Mouse (Mus musculus) embryonic facial prominence, embryonic 14.5 days (tissue): ENCODE data around the gene Slc25a1. TPM values are rescaled to one million over a fixed set of nuclear protein-coding genes. Genes with fewer than 3 reads are reported as not detected.

Source experiments
- ATAC-seq: fragments of 200-750 bp; cut with Nextera tagmentation; 2 replicates; pipeline ENCODE4 v1.8.0; 2017; ENCODE audit warnings: low read depth, moderate number of reproducible peaks, moderate TSS enrichment
- DNase-seq: peaks from one replicate; pipeline ENCODE4 v3.0.0-alpha.2; 2015; ENCODE audit warnings: low spot score
- H3K27ac ChIP-seq: fragments of 300-500 bp; sonication (generic); replicated peaks from 2 replicates; pipeline ENCODE4 v1.5.1; 2014; ENCODE audit warnings: low read depth, mild to moderate bottlenecking, low read length, moderate library complexity
- H3K27me3 ChIP-seq: fragments of 300-500 bp; sonication (generic); replicated peaks from 2 replicates; pipeline ENCODE4 v1.6.1; 2014; ENCODE audit warnings: low read length; ENCODE audit not compliant: control insufficient read depth, insufficient read depth
- H3K36me3 ChIP-seq: fragments of 300-500 bp; sonication (generic); 2 replicates; pipeline ENCODE4 v1.6.1; 2014; ENCODE audit warnings: low read length, mixed read lengths; ENCODE audit not compliant: control insufficient read depth, insufficient read depth
- H3K4me1 ChIP-seq: fragments of 300-500 bp; sonication (generic); 2 replicates; pipeline ENCODE4 v1.6.1; 2014; ENCODE audit warnings: antibody characterized with exemption, low read length; ENCODE audit not compliant: control insufficient read depth, insufficient read depth
- H3K4me2 ChIP-seq: fragments of 300-500 bp; sonication (generic); 2 replicates; pipeline ENCODE4 v1.6.1; 2014; ENCODE audit warnings: low read depth, mild to moderate bottlenecking, low read length, moderate library complexity, mixed read lengths
- H3K4me3 ChIP-seq: fragments of 300-500 bp; sonication (generic); 2 replicates; pipeline ENCODE4 v1.5.1; 2014; ENCODE audit warnings: low read depth, mild to moderate bottlenecking, low read length
- H3K9ac ChIP-seq: fragments of 300-500 bp; sonication (generic); 2 replicates; pipeline ENCODE4 v1.6.1; 2014; ENCODE audit warnings: low read depth, mild to moderate bottlenecking, low read length, moderate library complexity, mixed read lengths
- H3K9me3 ChIP-seq: fragments of 300-500 bp; sonication (generic); 2 replicates; pipeline ENCODE4 v1.6.1; 2016; ENCODE audit warnings: low read length; ENCODE audit not compliant: control insufficient read depth
- WGBS: fragments of 180-500 bp; shearing (Covaris S2); extraction: QIAGEN DNeasy Blood & Tissue Kit; methylation state at CpG from one replicate; pipeline ENCODE4 v1.1.7; 2014; 5-methylcytosine and 5-hydroxymethylcytosine counted together
- polyA plus RNA-seq: library from polyadenylated mRNA; unstranded; fragments of >200 nt; fragmentation: Nextera tagmentation; extraction: Ambion mirVana; gene quantifications from 2 replicates; pipeline ENCODE4 v1.2.1, GENCODE M21; 2014

Slc25a1 gene
- polyA plus RNA-seq, 1 experiment from 2014 or later = 56.6 TPM

GRCm38 (mm10) chr16:17943466-17943865 is 15.4 kb upstream of the Slc25a1 start:
- Histone ChIP-seq H3K9ac (no peak overlapping the region), H3K27ac (no peak overlapping the region), H3K4me2 (no peak overlapping the region), H3K4me3 (no peak overlapping the region), H3K27me3 (no peaks in the 10 kb centered on the region), H3K4me1 (no peaks in the 10 kb centered on the region), H3K9me3 (no peaks in the 10 kb centered on the region), H3K36me3 (no peaks in the 10 kb centered on the region)
- ATAC-seq = no peak
- 45% methylated on average over 8 of the region's 8 CpGs for WGBS
- DNase-seq = no peak

DNA sequence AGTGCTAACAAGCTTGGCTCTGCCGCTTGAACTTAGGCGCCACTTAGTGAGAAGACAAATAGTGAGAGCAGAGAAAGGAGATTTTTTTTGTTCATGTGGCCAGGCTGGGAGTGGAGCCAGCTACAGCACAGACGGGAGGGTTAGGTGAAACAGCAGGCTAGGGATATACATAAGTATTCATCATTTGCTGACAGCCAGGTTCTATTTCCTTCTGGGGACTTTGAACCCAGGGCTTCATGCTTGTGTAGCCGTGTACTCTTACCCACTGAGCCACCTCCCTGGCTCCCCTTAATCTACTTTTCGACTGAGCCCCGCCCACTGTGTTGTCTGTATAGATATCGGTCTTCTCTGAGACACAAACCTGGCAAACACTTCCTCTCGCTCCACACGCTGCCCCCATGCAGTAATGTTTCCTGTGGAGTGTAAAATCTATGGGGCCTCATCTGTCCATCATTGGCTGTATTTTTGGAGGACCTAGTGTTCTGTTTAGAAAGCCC is 11.3 kb upstream of the Slc25a1 start:
- WGBS = 56% methylated on average over 9 of the region's 9 CpGs
- Histone ChIP-seq H3K4me2 (no peak overlapping the region), H3K27ac (no peak overlapping the region), H3K27me3 (no peaks in the 10 kb centered on the region), H3K9me3 (no peaks in the 10 kb centered on the region), H3K36me3 (no peaks in the 10 kb centered on the region), H3K9ac (no peak overlapping the region), H3K4me1 (no peaks in the 10 kb centered on the region), H3K4me3 (no peak overlapping the region)
- no peak for DNase-seq
- ATAC-seq = peak; percentile 22; the same call in 1 of the 2 replicates

DNA sequence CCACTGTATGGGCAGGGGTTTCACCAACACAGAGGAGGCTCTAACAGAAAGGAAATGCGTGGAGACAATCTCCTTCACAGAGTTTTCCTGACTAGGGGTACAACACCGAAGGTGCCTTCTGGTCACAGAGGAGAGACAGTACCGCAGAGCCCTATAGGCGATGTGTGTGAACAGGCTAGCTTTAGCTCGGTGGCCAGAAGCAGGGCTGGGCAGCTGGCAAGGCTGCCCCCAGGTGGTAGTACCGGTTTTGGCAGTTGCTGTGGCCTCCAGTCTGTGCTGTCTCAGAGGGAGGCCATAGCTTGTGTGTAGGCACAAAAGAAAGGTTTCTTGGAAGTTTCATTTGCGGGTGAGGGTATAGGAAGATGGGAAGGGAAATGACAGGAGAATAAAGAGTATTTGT is 10.8 kb upstream of the Slc25a1 start:
- DNase-seq = peak; percentile 56
- no peak overlapping the region for H3K9ac ChIP-seq
- no peaks in the 10 kb centered on the region for H3K9me3 ChIP-seq
- no peak overlapping the region for H3K4me3 ChIP-seq
- no peaks in the 10 kb centered on the region for H3K36me3 ChIP-seq
- ATAC-seq = peak; percentile 90
- no peaks in the 10 kb centered on the region for H3K4me1 ChIP-seq
- H3K27ac ChIP-seq = no peak overlapping the region
- H3K4me2 ChIP-seq = no peak overlapping the region
- 10% methylated on average over 7 of the region's 7 CpGs for WGBS
- no peaks in the 10 kb centered on the region for H3K27me3 ChIP-seq

- Histone ChIP-seq H3K36me3 (no peaks in the 10 kb centered on the region), H3K27ac (no peak overlapping the region), H3K9me3 (no peaks in the 10 kb centered on the region), H3K9ac (no peak overlapping the region), H3K4me3 (no peak overlapping the region), H3K27me3 (no peaks in the 10 kb centered on the region), H3K4me1 (no peaks in the 10 kb centered on the region), H3K4me2 (no peak overlapping the region)
- ATAC-seq (no peak), DNase-seq (no peak)
- WGBS = 90% methylated on average over 7 of the region's 7 CpGs
Observed at GRCm38 (mm10) chr16:17938187-17938586, 10.2 kb upstream of the Slc25a1 start.

DNA sequence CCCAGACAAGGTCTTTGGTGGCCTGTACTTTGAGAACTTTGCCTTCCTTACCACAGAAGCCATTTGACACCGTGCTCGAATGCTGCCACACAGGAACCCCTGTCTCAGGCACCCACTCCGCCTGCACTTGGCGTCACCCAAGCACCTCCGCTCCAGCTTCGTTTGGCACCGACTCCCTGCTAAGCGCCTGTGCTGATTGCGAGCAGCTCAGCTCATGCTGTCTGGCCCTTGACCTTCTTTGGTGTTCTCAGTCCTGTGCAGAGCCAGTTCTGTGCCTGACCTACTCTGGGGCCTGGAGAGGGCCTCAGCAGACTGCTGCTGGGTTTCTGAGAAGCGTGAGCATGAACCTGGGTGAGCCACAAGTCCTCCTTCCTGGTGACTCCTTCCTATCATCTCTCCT is 8.8 kb upstream of the Slc25a1 start:
- ATAC-seq = no peak
- 76% methylated on average over 10 of the region's 10 CpGs for WGBS
- H3K9ac ChIP-seq = no peak overlapping the region

GRCm38 (mm10) chr16:17934445-17934910 is 6.5 kb upstream of the Slc25a1 start:
- Histone ChIP-seq H3K4me3 (no peak overlapping the region), H3K36me3 (no peaks in the 10 kb centered on the region), H3K27ac (no peak overlapping the region), H3K9me3 (no peaks in the 10 kb centered on the region), H3K4me1 (no peaks in the 10 kb centered on the region), H3K27me3 (no peaks in the 10 kb centered on the region), H3K4me2 (no peak overlapping the region), H3K9ac (no peak overlapping the region)
- DNase-seq = no peak
- no peak for ATAC-seq
- WGBS = 57% methylated on average over 3 of the region's 3 CpGs

More for the DNA sequence above, 8.8 kb upstream of the Slc25a1 start:
- H3K36me3 ChIP-seq = no peaks in the 10 kb centered on the region
- H3K9me3 ChIP-seq = no peaks in the 10 kb centered on the region
- DNase-seq = no peak
- no peak overlapping the region for H3K4me2 ChIP-seq
- H3K4me3 ChIP-seq = no peak overlapping the region
- H3K27ac ChIP-seq = no peak overlapping the region
- H3K27me3 ChIP-seq = no peaks in the 10 kb centered on the region
- no peaks in the 10 kb centered on the region for H3K4me1 ChIP-seq

GRCm38 (mm10) chr16:17933594-17934444 is 5.8 kb upstream of the Slc25a1 start:
- Histone ChIP-seq H3K36me3 (no peaks in the 10 kb centered on the region), H3K9me3 (no peaks in the 10 kb centered on the region), H3K27ac (no peak overlapping the region), H3K4me3 (no peak overlapping the region), H3K4me2 (no peak overlapping the region), H3K4me1 (no peaks in the 10 kb centered on the region), H3K27me3 (no peaks in the 10 kb centered on the region), H3K9ac (no peak overlapping the region)
- WGBS = 68% methylated on average over 9 of the region's 9 CpGs
- ATAC-seq (no peak), DNase-seq (no peak)

DNA sequence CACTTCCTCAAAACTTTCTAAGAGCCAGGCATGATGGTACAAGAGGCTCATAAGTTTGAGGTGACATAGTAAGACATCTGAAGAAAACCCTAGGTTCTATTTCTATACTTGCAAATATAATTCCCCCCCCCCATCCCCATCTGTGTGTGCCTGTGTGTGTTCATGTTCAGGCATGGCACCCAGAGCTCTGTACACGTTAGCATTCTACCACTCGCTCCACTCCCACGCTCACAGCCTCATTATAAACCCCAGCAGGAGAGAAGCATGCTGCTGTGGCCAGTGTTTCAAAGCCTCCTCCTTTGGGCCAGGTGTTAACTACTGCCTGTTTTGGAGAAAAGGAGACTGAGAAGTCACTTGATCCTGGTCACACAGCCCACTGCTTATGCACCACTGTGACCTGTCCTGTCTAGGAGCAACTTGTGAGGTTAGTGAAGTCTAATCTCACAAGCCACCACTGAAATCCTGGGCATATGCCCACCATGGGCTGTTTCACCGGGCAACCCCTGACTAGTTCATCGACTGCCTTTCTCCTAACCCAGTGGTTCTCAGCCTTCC is 4.0 kb upstream of the Slc25a1 start:
- no peaks in the 10 kb centered on the region for H3K27me3 ChIP-seq
- no peak overlapping the region for H3K4me3 ChIP-seq
- ATAC-seq (no peak), DNase-seq (no peak)
- peaks cover 3% of the 10 kb centered on the region for H3K4me1 ChIP-seq
- no peaks in the 10 kb centered on the region for H3K9me3 ChIP-seq
- H3K27ac ChIP-seq = no peak overlapping the region
- no peak overlapping the region for H3K4me2 ChIP-seq
- H3K36me3 ChIP-seq = no peaks in the 10 kb centered on the region
- 77% methylated on average over 5 of the region's 5 CpGs for WGBS
- H3K9ac ChIP-seq = no peak overlapping the region
